Comparison of ENCODE assay signal across 17 mouse cellular contexts in the genomic region with DNA sequence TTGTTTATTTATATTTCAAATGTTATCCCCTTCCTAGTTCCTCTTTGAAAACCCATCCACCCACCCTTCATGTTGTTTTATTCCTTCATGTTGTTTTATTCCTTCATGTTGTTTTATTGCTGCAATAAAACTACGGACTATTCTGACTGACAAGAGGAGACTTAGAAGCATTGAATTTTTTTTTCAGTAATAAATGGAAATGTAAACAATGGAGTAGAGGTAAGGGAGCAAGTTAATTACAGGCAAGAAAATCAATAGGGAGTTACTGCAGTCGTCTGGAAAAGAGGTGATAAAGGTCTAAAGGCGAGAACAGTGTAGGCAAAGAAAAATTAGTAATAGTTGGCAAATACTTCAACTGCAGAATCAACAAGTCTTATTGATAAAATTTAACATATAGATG.
"Had no signal": no experiment of that assay in that cellular context is flagged by ENCODE, and none has a peak within 500 bp of the region (broad histone marks: within the 10 kb centered on the region; RNA-seq: fewer than 3 reads in every experiment).

No protein-coding gene starts in this region.

- H3K9ac ChIP-seq: neural tube, embryonic 12.5 days; neural tube, embryonic 13.5 days; neural tube, embryonic 15.5 days; stomach, embryonic 15.5 days had no signal

- H3K27me3 ChIP-seq: neural tube, embryonic 12.5 days; neural tube, embryonic 13.5 days; neural tube, embryonic 15.5 days; stomach, embryonic 15.5 days had no signal

- H3K4me2 ChIP-seq: neural tube, embryonic 12.5 days; neural tube, embryonic 13.5 days; neural tube, embryonic 15.5 days; stomach, embryonic 15.5 days had no signal

- H3K36me3 ChIP-seq: neural tube, embryonic 12.5 days; neural tube, embryonic 13.5 days; neural tube, embryonic 15.5 days; stomach, embryonic 15.5 days had no signal

- H3K9me3 ChIP-seq: neural tube, embryonic 12.5 days; neural tube, embryonic 13.5 days; neural tube, embryonic 15.5 days; stomach, embryonic 15.5 days had no signal

- H3K4me3 ChIP-seq: neural tube, embryonic 12.5 days; neural tube, embryonic 13.5 days; neural tube, embryonic 15.5 days; stomach, embryonic 15.5 days had no signal

- H3K27ac ChIP-seq: neural tube, embryonic 12.5 days; neural tube, embryonic 13.5 days; neural tube, embryonic 15.5 days; stomach, embryonic 15.5 days; stomach, postnatal 0 days had no signal

- DNase-seq: retina, postnatal 1 day; right cerebral cortex, adult 18-20 months; right cerebral cortex, postnatal 14 days; right cerebral cortex, postnatal 25 days; right cerebral cortex, postnatal 4 days; spleen, adult 18-20 months; thymus, adult 18-20 months; thymus, adult 2 months; thymus, postnatal 14 days; thymus, postnatal 25 days; thymus, postnatal 36 days; thymus, postnatal 4 days had no signal

- H3K4me1 ChIP-seq: neural tube, embryonic 12.5 days; neural tube, embryonic 13.5 days; neural tube, embryonic 15.5 days; stomach, embryonic 15.5 days had no signal
